Mouse (Mus musculus) myocyte (in vitro differentiated cells): ENCODE data around the gene Hmbs. TPM values are rescaled to one million over a fixed set of nuclear protein-coding genes. Genes with fewer than 3 reads are reported as not detected.
"Not testable (repeated sequence)": the region's sequence is repeated elsewhere in the genome, so short reads cannot be mapped to it uniquely, and the experiment has no call there.

Experiments used
- H3K27me3 ChIP-seq: one replicate; pipeline ENCODE4 v1.6.1; 2011; ENCODE audit not compliant: control insufficient read depth, insufficient read depth, insufficient read length
- H3K36me3 ChIP-seq: one replicate; pipeline ENCODE4 v1.6.1; 2011; ENCODE audit not compliant: control insufficient read depth, insufficient read depth
- H3K4me2 ChIP-seq: one replicate; pipeline ENCODE4 v1.6.1; 2011; ENCODE audit warnings: low read depth, control low read depth
- H3K4me3 ChIP-seq: one replicate; pipeline ENCODE4 v1.5.1; 2011; ENCODE audit warnings: mild to moderate bottlenecking, control low read depth, moderate library complexity
- H3K79me2 ChIP-seq: one replicate; pipeline ENCODE4 v1.6.1; 2011; ENCODE audit not compliant: control insufficient read depth, insufficient read depth
- H3ac ChIP-seq: one replicate; pipeline ENCODE4 v1.6.1; 2011; ENCODE audit not compliant: control insufficient read depth, insufficient read length
- CEBPB ChIP-seq: IDR thresholded peaks from 2 replicates; pipeline ENCODE4 v1.6.1; 2011; ENCODE audit warnings: mild to moderate bottlenecking, moderate library complexity; ENCODE audit not compliant: poor library complexity, insufficient read depth, severe bottlenecking
- E2F4 ChIP-seq: IDR thresholded peaks from one replicate; pipeline ENCODE4 v1.6.1; 2011; ENCODE audit warnings: mild to moderate bottlenecking, control low read depth, moderate library complexity; ENCODE audit not compliant: insufficient read depth
- MAX ChIP-seq: IDR thresholded peaks from one replicate; pipeline ENCODE4 v1.6.1; 2011; ENCODE audit warnings: low read depth, mild to moderate bottlenecking, control low read depth
- MYOD1 ChIP-seq, 3 experiments: IDR thresholded peaks; one replicate each; pipeline ENCODE4 v1.6.1; 2011; ENCODE audit warnings: control low read depth in 2 of 3, low read depth in 2 of 3, mild to moderate bottlenecking in 2 of 3, moderate library complexity in 1 of 3; ENCODE audit not compliant: insufficient read length in 2 of 3, control insufficient read depth in 1 of 3
- MYOG ChIP-seq, 3 experiments: IDR thresholded peaks; one replicate each; pipeline ENCODE4 v1.6.1; 2011; ENCODE audit warnings: control low read depth in 2 of 3, low read depth in 2 of 3, mild to moderate bottlenecking in 2 of 3; ENCODE audit not compliant: insufficient read length in 2 of 3, control insufficient read depth in 1 of 3, insufficient read depth in 1 of 3
- POLR2A ChIP-seq: IDR thresholded peaks from one replicate; pipeline ENCODE4 v1.6.1; 2011; ENCODE audit warnings: low read depth, mild to moderate bottlenecking, control low read depth, moderate library complexity; ENCODE audit not compliant: insufficient read length
- POLR2AphosphoS2 ChIP-seq: IDR thresholded peaks from one replicate; pipeline ENCODE4 v1.6.1; 2011; ENCODE audit warnings: low read depth, control low read depth; ENCODE audit not compliant: insufficient read length
- REST ChIP-seq: IDR thresholded peaks from one replicate; pipeline ENCODE4 v1.6.1; 2011; ENCODE audit warnings: mild to moderate bottlenecking, control low read depth, moderate library complexity; ENCODE audit not compliant: insufficient read depth, insufficient read length
- SRF ChIP-seq: IDR thresholded peaks from one replicate; pipeline ENCODE4 v1.6.1; 2011; ENCODE audit warnings: low read depth; ENCODE audit not compliant: control insufficient read depth, insufficient read length
- TCF12 ChIP-seq: IDR thresholded peaks from one replicate; pipeline ENCODE4 v1.6.1; 2011; ENCODE audit warnings: mild to moderate bottlenecking, control low read depth; ENCODE audit not compliant: poor library complexity, insufficient read depth, severe bottlenecking
- TCF3 ChIP-seq: IDR thresholded peaks from one replicate; pipeline ENCODE4 v1.6.1; 2011; ENCODE audit warnings: low read depth, control low read depth; ENCODE audit not compliant: insufficient read length
- USF1 ChIP-seq: IDR thresholded peaks from one replicate; pipeline ENCODE4 v1.6.1; 2011; ENCODE audit warnings: low read depth, mild to moderate bottlenecking, control low read depth, moderate library complexity
- polyA plus RNA-seq: library from polyadenylated mRNA; unstranded; fragments of >200 nt; fragmentation: generic; extraction: Trizol; gene quantifications from one replicate; pipeline ENCODE4 v1.2.1, GENCODE M21; 2012; ENCODE audit warnings: missing spikeins

Hmbs gene
- polyA plus RNA-seq, 1 experiment: 31.5 TPM

- Histone ChIP-seq H3ac (peak within 1 kb of the TSS; percentile 60), H3K79me2 (peaks cover 11% of the 10 kb centered on the region), H3K4me2 (peak within 1 kb of the TSS; percentile 70), H3K27me3 (no peaks in the 10 kb centered on the region), H3K36me3 (peaks cover 9% of the 10 kb centered on the region), H3K4me3 (peak within 1 kb of the TSS; percentile 67)
- TF ChIP-seq CEBPB: no peak
- no peak for TF ChIP-seq REST
- TF ChIP-seq MYOG (IDR thresholded peaks at IDR 0.05; ENCODE audit: control insufficient read depth in 1 of 3, insufficient read depth in 1 of 3, insufficient read length in 2 of 3, low read depth in 2 of 3): no peak
- no peak for TF ChIP-seq POLR2AphosphoS2
- no peak for TF ChIP-seq POLR2A
- TF ChIP-seq TCF3: no peak
- TF ChIP-seq MAX: no peak
- no peak for TF ChIP-seq USF1
- no peak for TF ChIP-seq E2F4
- no peak for TF ChIP-seq SRF
- no peak for TF ChIP-seq TCF12
- no peak for TF ChIP-seq MYOD1 (IDR thresholded peaks at IDR 0.05; ENCODE audit: control insufficient read depth in 1 of 3, insufficient read length in 2 of 3, low read depth in 2 of 3)
These were observed 18.2 kb downstream of the Hmbs start, which contains the start of gene Dpagt1 for GRCm38 (mm10) chr9:44325768-44326370. Gene Dpagt1, plus strand, starts transcription at chr9:44326019.

GRCm38 (mm10) chr9:44325032-44325767 lies 18.8 kb downstream of the Hmbs start:
- H3ac ChIP-seq, H3K36me3 ChIP-seq, H3K27me3 ChIP-seq: not testable (repeated sequence)
- peak overlapping the region; percentile 70 for H3K4me2 ChIP-seq
- peak overlapping the region; percentile 67 for H3K4me3 ChIP-seq
- peaks cover 11% of the 10 kb centered on the region for H3K79me2 ChIP-seq

- Histone ChIP-seq H3K4me2 (no peak overlapping the region), H3K27me3 (no peaks in the 10 kb centered on the region), H3K79me2 (peaks cover 11% of the 10 kb centered on the region)
These were observed 19.9 kb downstream of the Hmbs start for GRCm38 (mm10) chr9:44324147-44324546.

GRCm38 (mm10) chr9:44323656-44324055 lies 20.4 kb downstream of the Hmbs start:
- H3ac ChIP-seq, H3K27me3 ChIP-seq, H3K4me2 ChIP-seq, H3K4me3 ChIP-seq, H3K36me3 ChIP-seq: not testable (repeated sequence)
- peaks cover 11% of the 10 kb centered on the region for H3K79me2 ChIP-seq

More at GRCm38 (mm10) chr9:44324147-44324546, 19.9 kb downstream of the Hmbs start:
- H3ac ChIP-seq: no peak overlapping the region
- peaks cover 6% of the 10 kb centered on the region for H3K36me3 ChIP-seq
- H3K4me3 ChIP-seq: no peak overlapping the region
- no peak for TF ChIP-seq TCF3
- no peak for TF ChIP-seq SRF
- TF ChIP-seq MYOG (IDR thresholded peaks at IDR 0.05; ENCODE audit: control insufficient read depth in 1 of 3, insufficient read depth in 1 of 3, insufficient read length in 2 of 3, low read depth in 2 of 3): no peak
- TF ChIP-seq POLR2A: no peak
- TF ChIP-seq MAX: no peak
- TF ChIP-seq MYOD1 (IDR thresholded peaks at IDR 0.05; ENCODE audit: control insufficient read depth in 1 of 3, insufficient read length in 2 of 3, low read depth in 2 of 3): no peak
- no peak for TF ChIP-seq POLR2AphosphoS2
- TF ChIP-seq TCF12: no peak
- no peak for TF ChIP-seq CEBPB
- TF ChIP-seq USF1: no peak
- TF ChIP-seq REST: no peak
- no peak for TF ChIP-seq E2F4

GRCm38 (mm10) chr9:44320799-44321133 lies 23.3 kb downstream of the Hmbs start:
- Histone ChIP-seq H3K36me3 (no peaks in the 10 kb centered on the region), H3K27me3 (no peaks in the 10 kb centered on the region), H3K4me3 (peak overlapping the region; percentile 43), H3ac (no peak overlapping the region), H3K79me2 (no peaks in the 10 kb centered on the region), H3K4me2 (peak overlapping the region; percentile 92)
- TF ChIP-seq USF1: no peak
- no peak for TF ChIP-seq POLR2AphosphoS2
- TF ChIP-seq TCF3: no peak
- TF ChIP-seq SRF: no peak
